Mouse (Mus musculus): ENCODE data around the gene Hivep1.

Hivep1 gene

GRCm38 (mm10) chr13:42051961-42052695 lies at the start of gene Hivep1:
Gene Hivep1 (plus strand): TSS chr13:42052021.
- peak; percentile 37 for DNase-seq (ENCODE audit: low read depth, low spot score)

GRCm38 (mm10) chr13:42015484-42016045 lies 36.3 kb upstream of the Hivep1 start:
- DNase-seq (ENCODE audit: low read depth, low spot score): no peak

GRCm38 (mm10) chr13:42016218-42016617 lies 35.6 kb upstream of the Hivep1 start:
- no peak for DNase-seq (ENCODE audit: low read depth, low spot score)

GRCm38 (mm10) chr13:42018356-42018755 lies 33.5 kb upstream of the Hivep1 start:
- no peak for DNase-seq (ENCODE audit: low read depth, low spot score)

- no peak for DNase-seq (ENCODE audit: low read depth, low spot score)
Measured at GRCm38 (mm10) chr13:42041203-42041602, 10.6 kb upstream of the Hivep1 start.

- DNase-seq (ENCODE audit: low read depth, low spot score): no peak
Measured at GRCm38 (mm10) chr13:42043431-42043830, 8.4 kb upstream of the Hivep1 start.

- peak; percentile 30 for DNase-seq (ENCODE audit: low read depth, low spot score)
Measured at GRCm38 (mm10) chr13:42048991-42049773, 2.6 kb upstream of the Hivep1 start.

GRCm38 (mm10) chr13:42049774-42050125 lies 2.1 kb upstream of the Hivep1 start:
- DNase-seq (ENCODE audit: low read depth, low spot score): no peak

GRCm38 (mm10) chr13:42050160-42050559 lies 1.7 kb upstream of the Hivep1 start:
- DNase-seq (ENCODE audit: low read depth, low spot score): no peak

GRCm38 (mm10) chr13:42050880-42051201 lies 980 bp upstream of the Hivep1 start:
- DNase-seq (ENCODE audit: low read depth, low spot score): no peak

- DNase-seq (ENCODE audit: low read depth, low spot score): peak; percentile 95
Measured at GRCm38 (mm10) chr13:42051202-42051906, 467 bp upstream of the Hivep1 start.

- peak; percentile 77 for DNase-seq (ENCODE audit: low read depth, low spot score)
Measured at GRCm38 (mm10) chr13:42052696-42053541, 1.1 kb downstream of the Hivep1 start.

- no peak for DNase-seq (ENCODE audit: low read depth, low spot score)
Measured at GRCm38 (mm10) chr13:42053656-42054055, 1.8 kb downstream of the Hivep1 start.

GRCm38 (mm10) chr13:42054138-42054537 lies 2.3 kb downstream of the Hivep1 start:
- no peak for DNase-seq (ENCODE audit: low read depth, low spot score)

GRCm38 (mm10) chr13:42056712-42057332 lies 5.0 kb downstream of the Hivep1 start:
- DNase-seq (ENCODE audit: low read depth, low spot score): no peak

- no peak for DNase-seq (ENCODE audit: low read depth, low spot score)
Measured at GRCm38 (mm10) chr13:42060846-42061630, 9.2 kb downstream of the Hivep1 start.

- DNase-seq (ENCODE audit: low read depth, low spot score): no peak
Measured at GRCm38 (mm10) chr13:42064257-42064656, 12.4 kb downstream of the Hivep1 start.

- DNase-seq (ENCODE audit: low read depth, low spot score): no peak
Measured at GRCm38 (mm10) chr13:42070236-42070635, 18.4 kb downstream of the Hivep1 start.

- no peak for DNase-seq (ENCODE audit: low read depth, low spot score)
Measured at GRCm38 (mm10) chr13:42071011-42071410, 19.2 kb downstream of the Hivep1 start.

- DNase-seq (ENCODE audit: low read depth, low spot score): no peak
Measured at GRCm38 (mm10) chr13:42073285-42073684, 21.5 kb downstream of the Hivep1 start.

Measured in forelimb bud, embryonic 11.5 days (tissue).